Mouse (Mus musculus) midbrain, embryonic 16.5 days (tissue): ENCODE measurements around the gene Mitf. TPM values are rescaled to one million over a fixed set of nuclear protein-coding genes. Genes with fewer than 3 reads are reported as not detected.

ENCODE experiments used
- ATAC-seq: fragments of 200-750 bp; cut with Nextera tagmentation; 2 replicates; pipeline ENCODE4 v1.8.0; 2017; ENCODE audit warnings: moderate TSS enrichment
- H3K27ac ChIP-seq: fragments of 300-500 bp; sonication (generic); 2 replicates; pipeline ENCODE4 v1.5.1; 2014; ENCODE audit warnings: mild to moderate bottlenecking, low read length, mixed read lengths
- H3K27me3 ChIP-seq: fragments of 300-500 bp; sonication (generic); 2 replicates; pipeline ENCODE4 v1.6.1; 2014; ENCODE audit warnings: low read depth, low read length, mixed read lengths; ENCODE audit not compliant: control insufficient read depth, insufficient read depth
- H3K36me3 ChIP-seq: fragments of 300-500 bp; sonication (generic); 2 replicates; pipeline ENCODE4 v1.6.1; 2014; ENCODE audit warnings: mild to moderate bottlenecking, low read length, moderate library complexity, mixed read lengths; ENCODE audit not compliant: control insufficient read depth, insufficient read depth
- H3K4me1 ChIP-seq: fragments of 300-500 bp; sonication (generic); 2 replicates; pipeline ENCODE4 v1.6.1; 2014; ENCODE audit warnings: mild to moderate bottlenecking, low read length, mixed read lengths; ENCODE audit not compliant: control insufficient read depth, insufficient read depth
- H3K4me2 ChIP-seq: fragments of 300-500 bp; sonication (generic); 2 replicates; pipeline ENCODE4 v1.6.1; 2014; ENCODE audit warnings: mild to moderate bottlenecking, low read length, mixed read lengths
- H3K4me3 ChIP-seq: fragments of 300-500 bp; sonication (generic); 2 replicates; pipeline ENCODE4 v1.5.1; 2014; ENCODE audit warnings: low read depth, mild to moderate bottlenecking, low read length, moderate library complexity, mixed read lengths
- H3K9ac ChIP-seq: fragments of 300-500 bp; sonication (generic); 2 replicates; pipeline ENCODE4 v1.6.1; 2014; ENCODE audit warnings: low read depth, low read length, mixed read lengths
- H3K9me3 ChIP-seq: fragments of 300-500 bp; sonication (generic); replicated peaks from 2 replicates; pipeline ENCODE4 v1.6.1; 2014; ENCODE audit warnings: mild to moderate bottlenecking, low read length, mixed read lengths; ENCODE audit not compliant: control insufficient read depth, poor library complexity, severe bottlenecking
- WGBS: fragments of 180-500 bp; shearing (Covaris S2); extraction: QIAGEN DNeasy Blood & Tissue Kit; methylation state at CpG from one replicate; pipeline ENCODE4 v1.1.7; 2014; 5-methylcytosine and 5-hydroxymethylcytosine counted together
- polyA plus RNA-seq: library from polyadenylated mRNA; unstranded; fragments of >200 nt; fragmentation: Nextera tagmentation; extraction: Ambion mirVana; gene quantifications from 2 replicates; pipeline ENCODE4 v1.2.1, GENCODE M21; 2015

The Mitf gene
- polyA plus RNA-seq = 1.0 and 1.2 TPM in 2 replicates

- peak within 1 kb of the TSS; percentile 97 for H3K4me2 ChIP-seq
- WGBS = under 1% methylated on average over 49 of the region's 51 CpGs
Measured at GRCm38 (mm10) chr6:97806781-97807743, at the start of gene Mitf. Gene Mitf (plus strand): TSS chr6:97807052.

GRCm38 (mm10) chr6:97757361-97757760, 49.5 kb upstream of the Mitf start:
- Histone ChIP-seq H3K4me2 (no peak overlapping the region), H3K4me3 (no peak overlapping the region), H3K9ac (no peak overlapping the region), H3K27me3 (no peaks in the 10 kb centered on the region), H3K36me3 (no peaks in the 10 kb centered on the region), H3K9me3 (no peaks in the 10 kb centered on the region), H3K4me1 (no peaks in the 10 kb centered on the region), H3K27ac (no peak overlapping the region)
- WGBS = 92% methylated on average over 2 of the region's 2 CpGs
- ATAC-seq = no peak

More at GRCm38 (mm10) chr6:97806781-97807743, at the start of gene Mitf:
- peak within 1 kb of the TSS; percentile 55 for H3K9ac ChIP-seq
- H3K4me1 ChIP-seq = peaks cover 10% of the 10 kb centered on the region
- H3K27ac ChIP-seq = no peak within 1 kb of the TSS
- peaks cover 4% of the 10 kb centered on the region; the same call in 1 of the 2 replicates for H3K27me3 ChIP-seq
- H3K4me3 ChIP-seq = peak within 1 kb of the TSS; percentile 88
- peak; percentile 100 for ATAC-seq
- H3K9me3 ChIP-seq = no peaks in the 10 kb centered on the region
- no peaks in the 10 kb centered on the region for H3K36me3 ChIP-seq

- Histone ChIP-seq H3K9ac (no peak overlapping the region), H3K36me3 (no peaks in the 10 kb centered on the region), H3K4me2 (no peak overlapping the region), H3K9me3 (no peaks in the 10 kb centered on the region), H3K4me3 (no peak overlapping the region), H3K27me3 (no peaks in the 10 kb centered on the region), H3K4me1 (no peaks in the 10 kb centered on the region), H3K27ac (no peak overlapping the region)
- 64% methylated on average over 4 of the region's 4 CpGs for WGBS
- ATAC-seq = no peak
Measured at GRCm38 (mm10) chr6:97758884-97759283, 48.0 kb upstream of the Mitf start.

GRCm38 (mm10) chr6:97759301-97759700, 47.6 kb upstream of the Mitf start:
- Histone ChIP-seq H3K36me3 (no peaks in the 10 kb centered on the region), H3K4me2 (no peak overlapping the region), H3K9ac (no peak overlapping the region), H3K9me3 (no peaks in the 10 kb centered on the region), H3K27ac (no peak overlapping the region), H3K4me1 (no peaks in the 10 kb centered on the region), H3K27me3 (no peaks in the 10 kb centered on the region), H3K4me3 (no peak overlapping the region)
- WGBS = 21% methylated on average over 4 of the region's 4 CpGs
- ATAC-seq = no peak

GRCm38 (mm10) chr6:97761326-97761725, 45.5 kb upstream of the Mitf start:
- WGBS = 8% methylated on average over 4 of the region's 4 CpGs
- H3K36me3 ChIP-seq = no peaks in the 10 kb centered on the region
- no peak overlapping the region for H3K27ac ChIP-seq
- no peaks in the 10 kb centered on the region for H3K4me1 ChIP-seq
- no peak overlapping the region for H3K4me2 ChIP-seq
- no peak overlapping the region for H3K9ac ChIP-seq
- ATAC-seq = no peak
- no peaks in the 10 kb centered on the region for H3K9me3 ChIP-seq
- no peaks in the 10 kb centered on the region for H3K27me3 ChIP-seq
- H3K4me3 ChIP-seq = no peak overlapping the region

GRCm38 (mm10) chr6:97763970-97764369, 42.9 kb upstream of the Mitf start:
- no peaks in the 10 kb centered on the region for H3K4me1 ChIP-seq
- no peak overlapping the region for H3K4me2 ChIP-seq
- no peak for ATAC-seq
- H3K4me3 ChIP-seq = no peak overlapping the region
- no peaks in the 10 kb centered on the region for H3K9me3 ChIP-seq
- H3K27ac ChIP-seq = no peak overlapping the region
- WGBS = 55% methylated on average over 3 of the region's 3 CpGs
- H3K27me3 ChIP-seq = no peaks in the 10 kb centered on the region
- no peaks in the 10 kb centered on the region for H3K36me3 ChIP-seq
- H3K9ac ChIP-seq = no peak overlapping the region

GRCm38 (mm10) chr6:97767836-97768235, 39.0 kb upstream of the Mitf start:
- no peaks in the 10 kb centered on the region for H3K9me3 ChIP-seq
- H3K36me3 ChIP-seq = no peaks in the 10 kb centered on the region
- 81% methylated on average over 2 of the region's 2 CpGs for WGBS
- H3K4me2 ChIP-seq = no peak overlapping the region
- no peaks in the 10 kb centered on the region for H3K27me3 ChIP-seq
- H3K4me3 ChIP-seq = no peak overlapping the region
- H3K4me1 ChIP-seq = no peaks in the 10 kb centered on the region
- no peak overlapping the region for H3K9ac ChIP-seq
- no peak for ATAC-seq
- no peak overlapping the region for H3K27ac ChIP-seq

- Histone ChIP-seq H3K9ac (no peak overlapping the region), H3K4me1 (no peaks in the 10 kb centered on the region), H3K9me3 (no peaks in the 10 kb centered on the region), H3K27me3 (no peaks in the 10 kb centered on the region), H3K36me3 (no peaks in the 10 kb centered on the region), H3K4me2 (no peak overlapping the region), H3K4me3 (no peak overlapping the region), H3K27ac (no peak overlapping the region)
- ATAC-seq = no peak
- WGBS = 88% methylated on average over 7 of the region's 7 CpGs
Measured at GRCm38 (mm10) chr6:97769549-97769948, 37.3 kb upstream of the Mitf start.

- Histone ChIP-seq H3K9ac (no peak overlapping the region), H3K4me2 (no peak overlapping the region), H3K36me3 (no peaks in the 10 kb centered on the region), H3K4me1 (no peaks in the 10 kb centered on the region), H3K27ac (no peak overlapping the region), H3K27me3 (no peaks in the 10 kb centered on the region), H3K9me3 (no peaks in the 10 kb centered on the region), H3K4me3 (no peak overlapping the region)
- WGBS = 94% methylated on average over 5 of the region's 5 CpGs
- ATAC-seq = no peak
Measured at GRCm38 (mm10) chr6:97781316-97781715, 25.5 kb upstream of the Mitf start.
